Mouse (Mus musculus): Measurements from ENCODE around the gene Pofut1. TPM values are rescaled to one million over a fixed set of nuclear protein-coding genes. Genes with fewer than 3 reads are reported as not detected.

The Pofut1 gene
- polyA plus RNA-seq, 1 experiment from 2014 or later: 3.7 TPM

DNA sequence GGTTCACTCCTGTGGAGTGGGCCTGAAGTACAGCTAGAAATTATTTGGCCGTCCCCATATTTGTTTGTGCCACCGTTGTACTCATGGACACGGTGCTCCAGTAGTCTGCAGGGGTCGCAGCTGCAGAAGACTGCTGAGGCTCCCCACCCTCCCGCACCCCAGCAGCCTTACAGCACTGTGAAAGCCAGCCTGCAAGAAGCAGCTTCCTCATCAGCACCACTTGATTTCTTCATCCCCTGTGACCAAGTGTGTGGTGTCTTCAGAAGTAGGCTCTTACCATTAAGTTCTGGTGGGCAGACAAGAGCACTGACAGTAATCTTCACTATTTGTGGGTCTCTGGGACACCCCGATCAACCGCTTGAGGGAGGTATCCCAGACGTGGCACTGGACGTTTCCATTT, 71.6 kb downstream of the Pofut1 start:
- peaks cover 6% of the 10 kb centered on the region for H3K4me1 ChIP-seq (replicated peaks)
- H3K4me2 ChIP-seq: no peak overlapping the region
- ATAC-seq (ENCODE audit: insufficient number of reproducible peaks, low FRiP score): no peak
- no peaks in the 10 kb centered on the region for H3K9me3 ChIP-seq (replicated peaks)
- H3K27me3 ChIP-seq (replicated peaks): no peaks in the 10 kb centered on the region
- H3K4me3 ChIP-seq: no peak overlapping the region
- no peak overlapping the region for H3K27ac ChIP-seq (ENCODE audit: poor library complexity, severe bottlenecking)
- H3K36me3 ChIP-seq: peaks cover 19% of the 10 kb centered on the region
- WGBS: 83% methylated on average over 9 of the region's 9 CpGs
- no peak overlapping the region for H3K9ac ChIP-seq

DNA sequence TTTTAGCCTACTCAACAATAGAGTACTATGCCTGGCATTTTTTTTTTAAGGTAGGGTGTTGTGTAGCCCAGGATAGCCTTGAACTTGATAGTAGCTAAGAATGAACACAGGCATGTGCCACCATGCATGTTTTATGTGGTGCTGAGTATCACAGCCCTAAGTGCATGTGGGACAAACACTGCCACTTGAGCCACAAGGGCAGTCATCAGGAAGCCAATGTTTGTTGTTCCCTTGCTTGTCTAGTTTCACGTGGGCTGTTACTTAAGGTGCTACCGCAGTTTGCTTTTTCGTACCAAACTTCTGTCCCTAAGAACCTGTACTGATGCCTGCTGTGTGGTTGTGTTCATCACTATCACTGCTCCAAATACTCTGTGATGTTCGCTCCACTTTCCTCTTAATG, 77.1 kb downstream of the Pofut1 start:
- Histone ChIP-seq H3K36me3 (peaks cover 58% of the 10 kb centered on the region), H3K4me3 (no peak overlapping the region), H3K4me2 (no peak overlapping the region), H3K9me3 (replicated peaks) (no peaks in the 10 kb centered on the region), H3K27me3 (replicated peaks) (no peaks in the 10 kb centered on the region), H3K4me1 (replicated peaks) (no peaks in the 10 kb centered on the region), H3K27ac (ENCODE audit: poor library complexity, severe bottlenecking) (no peak overlapping the region), H3K9ac (no peak overlapping the region)
- ATAC-seq (ENCODE audit: insufficient number of reproducible peaks, low FRiP score): no peak
- WGBS: 79% methylated on average over 4 of the region's 4 CpGs

- Histone ChIP-seq H3K9ac (no peak overlapping the region), H3K27ac (ENCODE audit: poor library complexity, severe bottlenecking) (no peak overlapping the region), H3K27me3 (replicated peaks) (no peaks in the 10 kb centered on the region), H3K4me3 (no peak overlapping the region), H3K4me2 (no peak overlapping the region), H3K36me3 (peaks cover 65% of the 10 kb centered on the region), H3K4me1 (replicated peaks) (no peaks in the 10 kb centered on the region), H3K9me3 (replicated peaks) (no peaks in the 10 kb centered on the region)
- 66% methylated on average over 8 of the region's 8 CpGs for WGBS
- no peak for ATAC-seq (ENCODE audit: insufficient number of reproducible peaks, low FRiP score)
These were observed 77.8 kb downstream of the Pofut1 start for GRCm38 (mm10) chr2:153319036-153319643.

Other genes starting within 250 kb of the Pofut1 start
- gene Pdrg1, start 226.1 kb upstream of the Pofut1 start, polyA plus RNA-seq (2016; fragmentation: Nextera tagmentation; extraction: Ambion mirVana): 94.3 and 96.7 TPM in 2 replicates
- gene Xkr7, start 209.7 kb upstream of the Pofut1 start, polyA plus RNA-seq (2016; fragmentation: Nextera tagmentation; extraction: Ambion mirVana): not detected in 2 replicates
- 7.9 and 8.7 TPM in 2 replicates for gene Ccm2l, start 175.6 kb upstream of the Pofut1 start, polyA plus RNA-seq (2016; fragmentation: Nextera tagmentation; extraction: Ambion mirVana)
- 1.2 and 1.3 TPM in 2 replicates for gene Hck, start 133.1 kb upstream of the Pofut1 start, polyA plus RNA-seq (2016; fragmentation: Nextera tagmentation; extraction: Ambion mirVana)
- 75.4 and 81.8 TPM in 2 replicates for gene Tm9sf4, start 80.2 kb upstream of the Pofut1 start, polyA plus RNA-seq (2016; fragmentation: Nextera tagmentation; extraction: Ambion mirVana)
- 7.0 TPM in 2 replicates for gene Tspyl3, start 16.1 kb upstream of the Pofut1 start, polyA plus RNA-seq (2016; fragmentation: Nextera tagmentation; extraction: Ambion mirVana)
- 20.2 and 22.1 TPM in 2 replicates for gene Plagl2, start 107 bp upstream of the Pofut1 start, polyA plus RNA-seq (2016; fragmentation: Nextera tagmentation; extraction: Ambion mirVana)
- 5.0 and 5.5 TPM in 2 replicates for gene Kif3b, start 49.9 kb downstream of the Pofut1 start, polyA plus RNA-seq (2016; fragmentation: Nextera tagmentation; extraction: Ambion mirVana)
- 14.4 TPM in 2 replicates for gene Asxl1, start 104.3 kb downstream of the Pofut1 start, polyA plus RNA-seq (2016; fragmentation: Nextera tagmentation; extraction: Ambion mirVana)